Mouse (Mus musculus) cortical plate, adult 2 months (tissue): ENCODE data around the gene Grn.

ENCODE experiments used
- CTCF ChIP-seq: fragments of 200-500 bp; IDR thresholded peaks from 2 replicates; pipeline ENCODE4 v1.5.1; 2011; ENCODE audit warnings: mild to moderate bottlenecking, control low read depth, low read length; ENCODE audit not compliant: insufficient read depth; ENCODE audit errors: extremely low read depth
- POLR2A ChIP-seq: fragments of 200-500 bp; IDR thresholded peaks from 2 replicates; pipeline ENCODE4 v1.6.1; 2011; ENCODE audit warnings: mild to moderate bottlenecking, low read length, control low read depth; ENCODE audit not compliant: insufficient read depth; ENCODE audit errors: extremely low read depth

DNA sequence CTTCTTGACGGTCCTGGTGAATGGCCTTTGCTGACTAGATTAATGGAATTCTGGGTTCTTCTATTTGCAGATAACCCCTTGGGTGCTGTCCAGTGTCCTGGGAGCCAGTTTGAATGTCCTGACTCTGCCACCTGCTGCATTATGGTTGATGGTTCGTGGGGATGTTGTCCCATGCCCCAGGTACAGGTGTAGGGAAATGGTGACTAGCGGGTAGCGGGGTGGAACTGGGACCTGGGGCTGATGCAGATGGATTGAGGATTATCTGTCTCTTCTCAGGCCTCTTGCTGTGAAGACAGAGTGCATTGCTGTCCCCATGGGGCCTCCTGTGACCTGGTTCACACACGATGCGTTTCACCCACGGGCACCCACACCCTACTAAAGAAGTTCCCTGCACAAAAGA, 3.8 kb downstream of the Grn start:
- no peak for TF ChIP-seq CTCF
- no peak for TF ChIP-seq POLR2A
